In genomic region chr12:105511671-105512502, GRCm38 (mm10) we compare ENCODE assay signal across 12 mouse cellular contexts. TPM values are rescaled to one million over a fixed set of nuclear protein-coding genes. Genes with fewer than 3 reads are reported as not detected.
DNase-seq lines count a peak whose midpoint lies in the region; ATAC-seq and TF ChIP-seq lines count a peak whose summit lies in the region.
"Had no signal": no experiment of that assay in that cellular context is flagged by ENCODE, and none has a peak within 500 bp of the region (broad histone marks: within the 10 kb centered on the region; RNA-seq: fewer than 3 reads in every experiment).

No protein-coding gene starts in this region.

- H3K9me3 ChIP-seq in hindbrain, embryonic 15.5 days = no peaks in the 10 kb centered on the region
- H3K9me3 ChIP-seq in hindbrain, embryonic 13.5 days = no peaks in the 10 kb centered on the region
- H3K9me3 ChIP-seq in lung, embryonic 15.5 days = no peaks in the 10 kb centered on the region
- H3K9me3 ChIP-seq in lung, postnatal 0 days (ENCODE audit: low read length) = no peaks in the 10 kb centered on the region
- H3K9me3 ChIP-seq in stomach, embryonic 16.5 days (replicated peaks; ENCODE audit: control insufficient read depth, low read length) = no peaks in the 10 kb centered on the region

- no peaks in the 10 kb centered on the region for H3K4me1 ChIP-seq in hindbrain, embryonic 15.5 days (replicated peaks)
- H3K4me1 ChIP-seq in hindbrain, embryonic 13.5 days (replicated peaks) = no peaks in the 10 kb centered on the region
- peaks cover 34% of the 10 kb centered on the region for H3K4me1 ChIP-seq in lung, embryonic 15.5 days
- no peaks in the 10 kb centered on the region; the same call in 1 of the 2 replicates for H3K4me1 ChIP-seq in lung, postnatal 0 days (ENCODE audit: insufficient read depth, low read depth, low read length)
- peaks cover 8% of the 10 kb centered on the region; the same call in 1 of the 2 replicates for H3K4me1 ChIP-seq in stomach, embryonic 16.5 days (ENCODE audit: control insufficient read depth, insufficient read depth, low read length)

- H3K36me3 ChIP-seq in hindbrain, embryonic 15.5 days = no peaks in the 10 kb centered on the region
- no peaks in the 10 kb centered on the region for H3K36me3 ChIP-seq in hindbrain, embryonic 13.5 days
- H3K36me3 ChIP-seq in lung, embryonic 15.5 days = no peaks in the 10 kb centered on the region
- no peaks in the 10 kb centered on the region for H3K36me3 ChIP-seq in lung, postnatal 0 days (ENCODE audit: insufficient read depth, low read length)
- no peaks in the 10 kb centered on the region for H3K36me3 ChIP-seq in stomach, embryonic 16.5 days (ENCODE audit: control insufficient read depth, insufficient read depth, low read length)

- no peak; the same call in 1 of the 2 replicates for TF ChIP-seq CTCF in lung, postnatal 0 days (IDR thresholded peaks at IDR 0.05)

- no peak overlapping the region for H3K9ac ChIP-seq in hindbrain, embryonic 15.5 days
- H3K9ac ChIP-seq in hindbrain, embryonic 13.5 days = no peak overlapping the region
- no peak overlapping the region for H3K9ac ChIP-seq in lung, embryonic 15.5 days
- H3K9ac ChIP-seq in lung, postnatal 0 days (replicated peaks; ENCODE audit: low read depth) = no peak overlapping the region
- no peak overlapping the region for H3K9ac ChIP-seq in stomach, embryonic 16.5 days (ENCODE audit: low read length)

- H3K27me3 ChIP-seq in hindbrain, embryonic 15.5 days = no peaks in the 10 kb centered on the region
- no peaks in the 10 kb centered on the region for H3K27me3 ChIP-seq in hindbrain, embryonic 13.5 days
- H3K27me3 ChIP-seq in lung, embryonic 15.5 days = no peaks in the 10 kb centered on the region
- H3K27me3 ChIP-seq in lung, postnatal 0 days (replicated peaks; ENCODE audit: insufficient read depth, low read length) = no peaks in the 10 kb centered on the region
- no peaks in the 10 kb centered on the region for H3K27me3 ChIP-seq in stomach, embryonic 16.5 days (ENCODE audit: control insufficient read depth, insufficient read depth, low read length)
- H3K27me3 ChIP-seq: CH12.LX had no signal

- 0 out of 2 replicates have a peak, but pooled peaks have one; percentile 38 for ATAC-seq in hindbrain, embryonic 15.5 days (ENCODE audit: low FRiP score, low read depth)
- no peak for ATAC-seq in hindbrain, embryonic 13.5 days (ENCODE audit: low FRiP score)
- peak; percentile 82 for ATAC-seq in lung, embryonic 15.5 days (ENCODE audit: borderline replicate concordance, extremely low read depth, low FRiP score, low TSS enrichment)
- peak; percentile 83 for ATAC-seq in lung, postnatal 0 days
- peak; percentile 57; the same call in 1 of the 2 replicates for ATAC-seq in stomach, embryonic 16.5 days (ENCODE audit: insufficient read depth, low FRiP score)
- ATAC-seq in CD4-positive, CD25-positive, alpha-beta regulatory T cell, adult 4 months = no peak

- no peak overlapping the region for H3K4me2 ChIP-seq in hindbrain, embryonic 15.5 days
- no peak overlapping the region for H3K4me2 ChIP-seq in hindbrain, embryonic 13.5 days
- peak overlapping the region; percentile 21 for H3K4me2 ChIP-seq in lung, embryonic 15.5 days
- no peak overlapping the region for H3K4me2 ChIP-seq in lung, postnatal 0 days (replicated peaks; ENCODE audit: low read depth, low read length)
- no peak overlapping the region for H3K4me2 ChIP-seq in stomach, embryonic 16.5 days (ENCODE audit: low read depth, low read length)

- H3K27ac ChIP-seq in hindbrain, embryonic 15.5 days (replicated peaks) = 0 out of 2 replicates have a peak overlapping the region, but pooled peaks have one; percentile 12
- H3K27ac ChIP-seq in hindbrain, embryonic 13.5 days = no peak overlapping the region
- H3K27ac ChIP-seq in lung, embryonic 15.5 days = peak overlapping the region; percentile 91
- peak overlapping the region; percentile 72 for H3K27ac ChIP-seq in lung, postnatal 0 days (ENCODE audit: low read length)
- peak overlapping the region; percentile 80 for H3K27ac ChIP-seq in stomach, embryonic 16.5 days (ENCODE audit: low read length)

- no peak for DNase-seq in lung, postnatal 36 days
- peak; percentile 87 for DNase-seq in lung, postnatal 0 days (ENCODE audit: low spot score)
- DNase-seq in cerebellum, adult 18-20 months = no peak
- DNase-seq: adrenal gland, postnatal 14 days; gastrocnemius, postnatal 10 days had no signal

- WGBS in hindbrain, embryonic 15.5 days = 71% methylated on average over 16 of the region's 16 CpGs
- 79% methylated on average over 16 of the region's 16 CpGs for WGBS in hindbrain, embryonic 13.5 days
- 27% methylated on average over 16 of the region's 16 CpGs for WGBS in lung, embryonic 15.5 days
- WGBS in lung, postnatal 0 days = 36% methylated on average over 16 of the region's 16 CpGs
- WGBS in stomach, embryonic 16.5 days = 55% methylated on average over 16 of the region's 16 CpGs

- H3K4me3 ChIP-seq in hindbrain, embryonic 15.5 days = no peak overlapping the region
- H3K4me3 ChIP-seq in hindbrain, embryonic 13.5 days = no peak overlapping the region
- no peak overlapping the region for H3K4me3 ChIP-seq in lung, embryonic 15.5 days
- H3K4me3 ChIP-seq in lung, postnatal 0 days (ENCODE audit: low read depth, low read length) = no peak overlapping the region
- no peak overlapping the region for H3K4me3 ChIP-seq in stomach, embryonic 16.5 days (replicated peaks; ENCODE audit: low read length)

- peak; percentile 80 for TF ChIP-seq EP300 in lung, postnatal 0 days (IDR thresholded peaks at IDR 0.05)

RNA-seq across cellular contexts. Expression of gene Bdkrb2, which starts 51.1 kb away (rescaled TPM):
- polyA plus RNA-seq in hindbrain, embryonic 15.5 days (2015; fragmentation: Nextera tagmentation; extraction: Ambion mirVana) = 2.1 TPM in 2 replicates
- polyA plus RNA-seq in hindbrain, embryonic 13.5 days (2015; fragmentation: Nextera tagmentation; extraction: Ambion mirVana) = 1.6 and 1.7 TPM in 2 replicates
- polyA plus RNA-seq in lung, embryonic 15.5 days (2015; fragmentation: Nextera tagmentation; extraction: Ambion mirVana) = 0.93 and 1.3 TPM in 2 replicates
- 2.1 and 2.5 TPM in 2 replicates for polyA plus RNA-seq in lung, postnatal 0 days (2015; fragmentation: Nextera tagmentation; extraction: Ambion mirVana)
- polyA plus RNA-seq in stomach, embryonic 16.5 days (2015; fragmentation: Nextera tagmentation; extraction: Ambion mirVana) = 5.3 and 7.3 TPM in 2 replicates
- polyA plus RNA-seq in CD4-positive, CD25-positive, alpha-beta regulatory T cell, adult 4 months (2017; shearing (Covaris generic)) = not detected
- polyA plus RNA-seq: liver, adult 2 months had no signal

RNA-seq across cellular contexts. Expression of gene D430019H16Rik, which starts 58.2 kb away (rescaled TPM):
- polyA plus RNA-seq in hindbrain, embryonic 15.5 days (2015; fragmentation: Nextera tagmentation; extraction: Ambion mirVana) = 12.3 and 12.7 TPM in 2 replicates
- 12.3 TPM in 2 replicates for polyA plus RNA-seq in hindbrain, embryonic 13.5 days (2015; fragmentation: Nextera tagmentation; extraction: Ambion mirVana)
- 1.1 and 1.3 TPM in 2 replicates for polyA plus RNA-seq in lung, embryonic 15.5 days (2015; fragmentation: Nextera tagmentation; extraction: Ambion mirVana)
- polyA plus RNA-seq in lung, postnatal 0 days (2015; fragmentation: Nextera tagmentation; extraction: Ambion mirVana) = 0.54 and 0.67 TPM in 2 replicates
- polyA plus RNA-seq in stomach, embryonic 16.5 days (2015; fragmentation: Nextera tagmentation; extraction: Ambion mirVana) = 1.2 and 1.3 TPM in 2 replicates
- under 1 TPM; 0.39 to 0.70 TPM for polyA plus RNA-seq in CD4-positive, CD25-positive, alpha-beta regulatory T cell, adult 4 months (2017; shearing (Covaris generic))

Comparison
In these comparisons a context has a peak if more than half of its experiments do, and no peak if none do; other contexts are left out.
1. ATAC-seq: peak in hindbrain, embryonic 15.5 days (single experiment), lung, embryonic 15.5 days (single experiment), lung, postnatal 0 days (single experiment) and stomach, embryonic 16.5 days (single experiment); none in hindbrain, embryonic 13.5 days (single experiment) and CD4-positive, CD25-positive, alpha-beta regulatory T cell, adult 4 months (single experiment).